Mouse (Mus musculus) layer of hippocampus, postnatal 25 days (tissue): ENCODE data around the gene Slamf9. TPM values are rescaled to one million over a fixed set of nuclear protein-coding genes. Genes with fewer than 3 reads are reported as not detected.

Source experiments
- DNase-seq, 2 experiments: peaks; one replicate each; pipeline ENCODE4 v3.0.0; 2022; ENCODE audit warnings: mixed read lengths in 2 of 2, low spot score in 1 of 2; ENCODE audit errors: extremely low spot score in 1 of 2
- total RNA-seq, 2 experiments: library from RNA; stranded (reverse); gene quantifications; 2 replicates each; pipeline ENCODE4 v1.2.3; 2021

The Slamf9 gene
- total RNA-seq, result not detected

DNA sequence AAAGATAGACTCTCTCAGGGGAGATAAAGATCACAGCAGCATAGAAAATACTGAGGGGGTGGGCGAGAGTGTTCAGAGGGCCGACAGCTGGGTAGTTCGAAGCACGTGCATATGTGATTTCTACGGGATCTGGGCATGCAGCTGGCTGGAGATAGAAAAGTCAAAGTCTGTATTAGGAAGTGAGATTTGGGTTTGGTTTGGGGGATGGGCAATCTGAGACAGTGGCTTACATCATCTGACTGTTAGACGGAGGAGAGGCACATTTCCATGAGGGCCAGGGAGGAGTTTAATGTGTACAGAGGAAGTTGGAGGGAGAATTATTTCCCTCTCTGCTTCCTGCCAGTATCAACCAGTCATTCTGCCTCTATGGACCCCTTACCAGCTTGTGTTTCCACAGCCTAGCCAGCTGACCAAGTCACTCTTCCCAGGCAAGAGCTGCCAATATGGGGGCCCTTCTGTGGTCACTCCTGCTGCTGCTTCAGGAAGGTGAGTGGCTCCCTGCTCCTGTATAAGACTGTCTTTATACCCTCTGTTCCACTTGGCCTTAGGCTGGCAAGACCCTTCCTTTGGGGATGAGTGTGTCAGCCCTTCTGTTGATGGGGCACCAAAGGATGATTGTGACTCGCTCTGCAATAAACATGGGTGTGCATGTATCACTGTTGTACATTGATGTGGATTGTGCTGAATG lies at the start of gene Slamf9:
TSS of gene Slamf9 (plus strand) at position 305 of the 688 bp plus-strand sequence.
- DNase-seq, result no peak

DNA sequence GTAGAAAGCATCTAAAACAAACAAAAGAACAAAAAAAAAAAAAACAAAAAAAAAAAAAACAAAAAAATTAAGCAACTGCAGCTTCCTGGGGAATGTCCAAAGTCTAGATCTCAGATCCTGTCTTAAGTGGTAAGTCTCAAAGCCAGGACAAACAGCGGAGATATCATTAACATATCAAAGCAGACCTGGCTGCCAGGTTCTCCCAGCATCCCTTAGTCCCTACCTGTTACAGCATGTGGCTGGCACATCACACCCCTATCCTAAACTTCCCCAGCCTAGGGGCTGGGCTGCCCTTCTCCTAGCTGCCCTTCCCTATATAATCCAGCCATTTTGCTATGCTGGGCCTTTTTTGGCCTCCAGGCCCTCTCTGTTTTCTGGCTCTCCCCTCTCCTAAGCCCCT lies 48.7 kb upstream of the Slamf9 start:
- no peak for DNase-seq

GRCm38 (mm10) chr1:172427841-172428240 lies 47.3 kb upstream of the Slamf9 start:
- no peak for DNase-seq

DNA sequence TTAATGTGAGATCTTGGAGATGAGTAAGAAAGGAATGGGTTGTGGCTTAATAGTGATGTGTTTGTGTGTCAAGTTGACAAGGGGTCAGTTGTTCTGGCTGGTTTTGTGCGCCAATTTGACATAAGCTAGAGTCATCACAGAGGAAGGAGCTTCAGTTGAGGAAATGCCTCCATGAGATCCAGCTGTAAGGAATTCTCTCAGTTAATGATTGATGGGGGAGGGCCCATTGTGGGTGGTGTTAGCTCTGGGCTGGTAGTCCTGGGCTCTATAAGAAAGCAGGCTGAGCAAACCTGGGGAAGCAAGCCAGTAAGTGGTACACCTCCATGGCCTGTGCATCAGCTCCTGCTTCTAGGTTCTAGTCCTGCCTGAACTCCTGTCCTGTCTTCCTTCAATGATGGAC lies 46.5 kb upstream of the Slamf9 start:
- DNase-seq, result no peak

- no peak for DNase-seq
Measured at GRCm38 (mm10) chr1:172430731-172431220, 44.4 kb upstream of the Slamf9 start.

GRCm38 (mm10) chr1:172431836-172432586 lies 43.1 kb upstream of the Slamf9 start:
- no peak for DNase-seq

DNA sequence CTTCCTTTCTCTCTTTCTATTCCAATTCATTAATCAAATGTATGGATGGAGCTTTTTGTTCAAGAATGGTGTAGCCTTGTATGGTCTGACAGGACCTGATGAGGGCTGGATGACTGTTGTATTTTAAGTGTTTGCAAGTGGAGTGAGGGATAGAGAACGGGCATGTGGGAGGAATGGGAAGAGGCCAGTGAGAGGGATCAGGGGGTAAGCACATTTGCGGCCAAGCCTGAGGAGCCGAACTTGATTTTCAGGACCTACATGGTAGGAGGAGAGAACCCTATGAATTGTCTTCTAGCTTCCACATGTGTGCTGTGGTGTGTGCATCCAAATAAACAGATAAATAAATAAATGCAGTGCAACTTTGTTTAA lies 42.6 kb upstream of the Slamf9 start:
- DNase-seq, result no peak

- no peak for DNase-seq
Measured at GRCm38 (mm10) chr1:172433012-172433850, 41.9 kb upstream of the Slamf9 start.

GRCm38 (mm10) chr1:172433851-172434165 lies 41.4 kb upstream of the Slamf9 start:
- no peak for DNase-seq

DNA sequence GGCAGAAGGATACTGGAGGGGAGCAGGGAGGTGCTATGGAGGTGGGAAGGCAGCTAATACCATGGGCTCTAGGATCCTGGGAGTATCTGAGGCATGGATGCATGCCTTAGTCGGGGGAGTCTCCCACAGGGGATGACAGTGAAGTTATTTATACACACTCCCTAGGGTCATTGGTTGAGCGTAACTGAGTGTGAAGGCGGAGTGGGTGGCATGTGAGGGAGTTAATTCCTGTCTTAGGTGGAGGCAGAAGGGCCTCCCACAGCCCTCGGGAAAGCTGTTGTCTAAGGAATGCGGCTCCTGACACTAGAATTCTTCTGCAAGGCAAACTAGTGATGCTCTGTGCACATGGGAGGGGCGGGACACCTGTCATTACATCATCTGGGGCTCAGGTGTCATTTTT lies 38.4 kb upstream of the Slamf9 start:
- DNase-seq, result no peak

GRCm38 (mm10) chr1:172438621-172439020 lies 36.5 kb upstream of the Slamf9 start:
- DNase-seq, result no peak

DNA sequence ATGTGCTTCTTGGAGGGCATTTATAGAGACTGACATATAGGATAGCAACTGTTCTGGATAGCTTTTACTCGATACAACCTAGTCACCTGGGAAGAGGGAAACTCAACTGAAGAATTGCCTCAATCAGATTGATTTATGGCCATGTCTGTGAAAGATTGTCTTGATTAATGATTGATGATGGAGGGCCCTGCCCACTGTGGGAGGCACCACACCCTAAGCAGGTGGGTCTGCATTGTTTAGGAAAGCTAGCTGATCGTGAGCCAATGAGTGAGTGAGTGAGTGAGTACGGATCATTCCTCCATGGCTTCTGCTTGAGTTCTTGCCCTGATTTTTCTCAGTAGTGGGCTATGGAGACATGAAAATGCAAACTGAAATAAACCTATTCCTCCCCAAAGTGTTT lies 34.6 kb upstream of the Slamf9 start:
- no peak for DNase-seq

DNA sequence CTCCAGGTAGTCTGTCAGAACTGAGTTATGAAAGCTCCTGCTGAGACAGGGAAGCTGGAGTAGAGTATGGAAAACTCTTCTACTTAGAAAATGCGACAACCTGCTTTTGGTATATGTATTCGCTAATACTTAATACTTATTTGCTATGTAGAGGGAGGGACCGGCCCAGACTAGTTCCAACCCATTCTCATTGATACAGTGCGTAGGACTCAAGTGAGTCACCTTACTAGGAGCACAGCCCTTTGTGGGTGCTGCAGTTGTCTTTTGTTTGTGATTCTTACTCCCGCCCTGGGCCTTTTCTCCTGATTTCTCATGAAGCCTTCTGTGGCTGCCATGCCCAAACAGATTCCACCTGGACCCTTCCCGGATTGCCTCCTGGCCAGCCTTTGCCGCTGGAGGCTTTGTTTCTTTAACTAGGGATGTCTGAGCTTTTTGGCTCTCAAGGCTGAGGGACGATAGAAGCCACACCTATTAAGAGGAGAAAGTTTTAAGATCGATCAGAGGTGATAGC lies 33.2 kb upstream of the Slamf9 start:
- DNase-seq, result no peak

GRCm38 (mm10) chr1:172450226-172450625 lies 24.9 kb upstream of the Slamf9 start:
- DNase-seq, result no peak

GRCm38 (mm10) chr1:172450848-172451470 lies 24.2 kb upstream of the Slamf9 start:
- DNase-seq, result no peak

GRCm38 (mm10) chr1:172452911-172453310 lies 22.2 kb upstream of the Slamf9 start:
- no peak for DNase-seq

DNA sequence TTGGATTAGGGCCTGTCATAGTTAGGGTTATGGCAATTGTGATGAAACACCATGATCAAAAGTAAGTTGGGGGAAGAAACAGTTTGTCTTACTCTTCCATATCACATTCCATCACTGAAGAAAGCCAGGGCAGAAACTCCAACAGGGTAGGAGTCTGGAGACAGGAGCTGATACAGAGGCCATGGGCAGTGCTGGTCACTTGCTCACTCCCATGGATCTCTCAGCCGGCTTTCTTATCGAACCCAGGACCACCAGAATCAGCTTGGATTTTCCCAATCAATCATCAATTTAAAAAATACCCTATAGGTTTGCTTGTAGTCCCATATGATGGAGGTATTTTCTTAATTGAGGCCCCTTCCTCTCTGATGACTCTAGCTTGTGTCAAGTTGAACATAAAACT lies 21.3 kb upstream of the Slamf9 start:
- DNase-seq, result no peak

GRCm38 (mm10) chr1:172455416-172455815 lies 19.7 kb upstream of the Slamf9 start:
- DNase-seq, result no peak

DNA sequence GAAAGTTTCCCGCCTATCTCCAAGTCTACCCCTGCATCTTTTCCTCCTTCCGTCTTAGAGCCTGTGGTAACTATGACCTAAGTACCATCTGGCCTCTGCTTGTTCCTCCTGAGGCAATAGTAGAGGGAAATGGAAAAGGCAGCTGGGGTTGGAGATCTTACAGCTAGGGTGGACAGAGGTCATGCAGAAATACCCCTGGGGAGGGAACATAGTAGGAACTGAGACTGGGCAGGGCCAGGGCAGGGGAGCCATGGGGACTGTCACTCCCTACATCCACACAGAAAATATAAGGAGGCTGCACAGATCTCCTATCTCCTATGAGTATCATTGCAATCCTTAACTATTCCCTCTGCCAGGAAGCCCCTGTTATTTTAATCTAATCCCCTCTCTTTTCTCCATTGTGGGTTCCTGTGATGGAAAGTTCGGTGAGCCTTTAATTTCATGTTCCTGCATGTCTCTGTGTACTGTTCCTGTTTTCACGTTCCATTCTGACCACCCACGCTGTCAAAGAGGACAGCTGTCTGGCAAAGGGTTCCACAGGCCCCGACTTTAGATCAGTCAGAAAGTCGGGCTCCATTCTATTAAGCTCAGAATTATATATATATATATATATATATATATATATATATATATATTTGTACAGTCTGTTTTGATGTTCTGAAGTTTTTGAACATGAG lies 19.0 kb upstream of the Slamf9 start:
- no peak for DNase-seq

GRCm38 (mm10) chr1:172457196-172457595 lies 18.0 kb upstream of the Slamf9 start:
- no peak for DNase-seq
